Mouse (Mus musculus): ENCODE measurements around the gene Gm21761.
"Not testable (repeated sequence)": the region's sequence is repeated elsewhere in the genome, so short reads cannot be mapped to it uniquely, and the experiment has no call there.

Gene Gm21761

GRCm38 (mm10) chr13:119929172-119929571 lies at the start of gene Gm21761:
Gm21761 (minus strand) TSS chr13:119929272.
- DNase-seq (ENCODE audit: low spot score), result not testable (repeated sequence)

GRCm38 (mm10) chr13:119969163-119969562 lies 40.1 kb upstream of the Gm21761 start:
- DNase-seq (ENCODE audit: low spot score), result not testable (repeated sequence)

GRCm38 (mm10) chr13:119968193-119968592 lies 39.1 kb upstream of the Gm21761 start:
- DNase-seq (ENCODE audit: low spot score), result not testable (repeated sequence)

- not testable (repeated sequence) for DNase-seq (ENCODE audit: low spot score)
Observed at GRCm38 (mm10) chr13:119965968-119966367, 36.9 kb upstream of the Gm21761 start.

GRCm38 (mm10) chr13:119965302-119965952 lies 36.4 kb upstream of the Gm21761 start:
- not testable (repeated sequence) for DNase-seq (ENCODE audit: low spot score)

GRCm38 (mm10) chr13:119962856-119963255 lies 33.8 kb upstream of the Gm21761 start:
- not testable (repeated sequence) for DNase-seq (ENCODE audit: low spot score)

GRCm38 (mm10) chr13:119955567-119955966 lies 26.5 kb upstream of the Gm21761 start:
- DNase-seq (ENCODE audit: low spot score), result not testable (repeated sequence)

- DNase-seq (ENCODE audit: low spot score), result not testable (repeated sequence)
Observed at GRCm38 (mm10) chr13:119955089-119955488, 26.0 kb upstream of the Gm21761 start.

- DNase-seq (ENCODE audit: low spot score), result not testable (repeated sequence)
Observed at GRCm38 (mm10) chr13:119950706-119951105, 21.6 kb upstream of the Gm21761 start, which contains the start of gene B020031M17Rik. B020031M17Rik (minus strand) TSS chr13:119950806.

GRCm38 (mm10) chr13:119924597-119925340 lies 4.3 kb downstream of the Gm21761 start:
- not testable (repeated sequence) for DNase-seq (ENCODE audit: low spot score)

GRCm38 (mm10) chr13:119916966-119917722 lies 11.9 kb downstream of the Gm21761 start:
- DNase-seq (ENCODE audit: low spot score), result not testable (repeated sequence)

GRCm38 (mm10) chr13:119916449-119916848 lies 12.6 kb downstream of the Gm21761 start:
- DNase-seq (ENCODE audit: low spot score), result not testable (repeated sequence)

- not testable (repeated sequence) for DNase-seq (ENCODE audit: low spot score)
Observed at GRCm38 (mm10) chr13:119898549-119898948, 30.5 kb downstream of the Gm21761 start.

GRCm38 (mm10) chr13:119894685-119895084 lies 34.4 kb downstream of the Gm21761 start, which contains the start of gene Tcstv1:
Tcstv1 (minus strand) TSS chr13:119894785.
- DNase-seq (ENCODE audit: low spot score), result not testable (repeated sequence)

- DNase-seq (ENCODE audit: low spot score), result not testable (repeated sequence)
Observed at GRCm38 (mm10) chr13:119886896-119887295, 42.2 kb downstream of the Gm21761 start.

GRCm38 (mm10) chr13:119864395-119864999 lies 64.6 kb downstream of the Gm21761 start:
- not testable (repeated sequence) for DNase-seq (ENCODE audit: low spot score)

- not testable (repeated sequence) for DNase-seq (ENCODE audit: low spot score)
Observed at GRCm38 (mm10) chr13:119862399-119862798, 66.7 kb downstream of the Gm21761 start.
